Mouse (Mus musculus): ENCODE results near the gene Sfxn2.

DNA sequence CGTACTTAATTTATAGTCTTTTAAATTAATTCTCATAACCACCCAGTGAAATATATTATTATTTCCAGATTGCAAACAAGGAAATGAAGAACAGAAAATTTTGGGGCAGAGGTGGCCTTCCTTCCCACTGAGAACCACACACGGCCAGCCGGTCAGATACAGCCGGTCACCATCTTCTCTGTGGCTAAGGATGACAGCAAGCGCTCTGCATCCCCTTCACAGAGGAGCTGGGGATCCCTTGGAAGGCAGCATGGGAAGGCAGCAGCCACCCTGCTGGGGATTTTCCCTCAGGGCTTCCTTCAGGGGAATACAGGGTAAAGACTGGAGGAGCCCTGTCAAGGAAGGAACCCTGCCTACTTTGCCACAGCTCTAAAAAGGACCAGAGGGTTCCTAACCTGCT is 39.6 kb upstream of the Sfxn2 start:
- no peak for TF ChIP-seq CTCF (IDR thresholded peaks at IDR 0.05; ENCODE audit: borderline replicate concordance, extremely low read depth, insufficient read depth, insufficient read length)
- no peak for TF ChIP-seq POLR2A (IDR thresholded peaks at IDR 0.05; ENCODE audit: borderline replicate concordance, extremely low read depth, insufficient read depth, insufficient read length, poor library complexity, severe bottlenecking)
